Mouse (Mus musculus): Measurements from ENCODE around the gene Actr3b.
"Not testable (repeated sequence)": the region's sequence is repeated elsewhere in the genome, so short reads cannot be mapped to it uniquely, and the experiment has no call there.

GRCm38 (mm10) chr5:25738902-25739301 lies 20.9 kb upstream of the Actr3b start:
- not testable (repeated sequence) for TF ChIP-seq CTCF, EP300 (IDR thresholded peaks at IDR 0.05; ENCODE audit: low read depth)
